Mouse (Mus musculus) heart, embryonic 15.5 days (tissue): ENCODE measurements around the gene Rhoj. TPM values are rescaled to one million over a fixed set of nuclear protein-coding genes. Genes with fewer than 3 reads are reported as not detected.
"Not testable (repeated sequence)": the region's sequence is repeated elsewhere in the genome, so short reads cannot be mapped to it uniquely, and the experiment has no call there.

Experiments used
- ATAC-seq: fragments of 200-750 bp; cut with Nextera tagmentation; replicated peaks from 2 replicates; pipeline ENCODE4 v1.8.0; 2017; ENCODE audit warnings: low read depth, moderate TSS enrichment; ENCODE audit not compliant: insufficient number of reproducible peaks, insufficient read depth, low FRiP score
- H3K27ac ChIP-seq: fragments of 300-500 bp; sonication (generic); 2 replicates; pipeline ENCODE4 v1.5.1; 2015; ENCODE audit warnings: mild to moderate bottlenecking, inconsistent platforms
- H3K27me3 ChIP-seq: fragments of 300-500 bp; sonication (generic); 2 replicates; pipeline ENCODE4 v1.6.1; 2015; ENCODE audit warnings: inconsistent platforms
- H3K36me3 ChIP-seq: fragments of 300-500 bp; sonication (generic); 2 replicates; pipeline ENCODE4 v1.6.1; 2015; ENCODE audit warnings: mild to moderate bottlenecking, inconsistent platforms
- H3K4me1 ChIP-seq: fragments of 300-500 bp; sonication (generic); replicated peaks from 2 replicates; pipeline ENCODE4 v1.6.1; 2015; ENCODE audit warnings: inconsistent platforms
- H3K4me2 ChIP-seq: fragments of 300-500 bp; sonication (generic); 2 replicates; pipeline ENCODE4 v1.6.1; 2015; ENCODE audit warnings: inconsistent platforms, mild to moderate bottlenecking, moderate library complexity
- H3K4me3 ChIP-seq: fragments of 300-500 bp; sonication (generic); 2 replicates; pipeline ENCODE4 v1.5.1; 2015; ENCODE audit warnings: mild to moderate bottlenecking, inconsistent platforms
- H3K9ac ChIP-seq: fragments of 300-500 bp; sonication (generic); 2 replicates; pipeline ENCODE4 v1.6.1; 2015; ENCODE audit warnings: mild to moderate bottlenecking, inconsistent platforms
- H3K9me3 ChIP-seq: fragments of 300-500 bp; sonication (generic); replicated peaks from 2 replicates; pipeline ENCODE4 v1.6.1; 2016; ENCODE audit warnings: inconsistent platforms
- WGBS: fragments of 180-500 bp; shearing (Covaris S2); methylation state at CpG from one replicate; pipeline ENCODE4 v1.1.7; 2015; ENCODE audit warnings: mixed read lengths; 5-methylcytosine and 5-hydroxymethylcytosine counted together
- polyA plus RNA-seq: library from polyadenylated mRNA; unstranded; fragments of >200 nt; fragmentation: Nextera tagmentation; extraction: Ambion mirVana; gene quantifications from 2 replicates; pipeline ENCODE4 v1.2.1, GENCODE M21; 2015

The Rhoj gene
- polyA plus RNA-seq, 1 experiment from 2014 or later, result 50.6 TPM

DNA sequence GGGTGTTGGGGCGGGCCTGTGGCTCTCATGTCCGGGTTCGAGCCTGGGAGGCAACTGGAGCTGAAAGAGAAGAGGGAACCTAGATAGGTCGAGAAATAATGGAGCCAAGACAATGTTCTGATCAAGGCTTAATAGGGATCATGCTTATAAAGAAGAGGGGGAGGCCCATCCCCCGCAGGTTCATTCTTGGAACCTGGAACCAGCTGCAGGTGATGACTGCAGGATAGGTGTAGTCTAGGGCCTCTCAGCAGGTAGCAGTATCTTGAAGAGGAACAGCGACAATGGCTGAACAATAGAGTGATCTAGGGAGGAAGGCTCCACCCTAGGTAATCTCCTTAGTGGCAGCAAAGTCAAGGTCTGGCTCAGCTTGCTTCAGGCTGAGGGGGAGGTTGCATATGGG, 124.3 kb downstream of the Rhoj start:
- H3K4me3 ChIP-seq, H3K4me2 ChIP-seq, H3K27ac ChIP-seq, H3K9me3 ChIP-seq, H3K9ac ChIP-seq, ATAC-seq, H3K4me1 ChIP-seq, H3K36me3 ChIP-seq, H3K27me3 ChIP-seq: not testable (repeated sequence)
- WGBS, result 78% methylated on average over 6 of the region's 6 CpGs

DNA sequence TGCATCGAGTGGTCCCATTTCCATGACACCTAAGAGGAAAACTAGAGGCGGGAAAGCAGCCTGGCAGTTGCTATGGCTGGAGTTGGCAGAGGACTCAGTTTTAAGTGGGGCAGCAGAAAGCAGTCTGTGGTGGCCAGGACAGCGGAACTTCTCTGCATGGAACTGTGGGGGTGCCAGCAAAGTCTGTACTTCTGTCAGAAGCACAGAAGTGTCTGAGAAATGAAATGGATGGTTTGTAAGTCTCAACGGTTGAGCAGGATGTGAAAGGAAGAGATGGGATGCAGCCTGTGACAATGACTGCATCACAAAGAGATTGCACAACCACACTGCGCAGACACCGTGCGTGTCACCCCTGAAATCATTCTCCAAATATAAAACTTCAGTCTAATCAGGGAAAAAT, 138.1 kb downstream of the Rhoj start:
- no peak for ATAC-seq
- Histone ChIP-seq H3K27ac (no peak overlapping the region), H3K9ac (no peak overlapping the region), H3K4me1 (peaks cover 9% of the 10 kb centered on the region), H3K4me3 (no peak overlapping the region), H3K36me3 (no peaks in the 10 kb centered on the region), H3K4me2 (no peak overlapping the region), H3K9me3 (no peaks in the 10 kb centered on the region), H3K27me3 (no peaks in the 10 kb centered on the region)
- 76% methylated on average over 7 of the region's 7 CpGs for WGBS

DNA sequence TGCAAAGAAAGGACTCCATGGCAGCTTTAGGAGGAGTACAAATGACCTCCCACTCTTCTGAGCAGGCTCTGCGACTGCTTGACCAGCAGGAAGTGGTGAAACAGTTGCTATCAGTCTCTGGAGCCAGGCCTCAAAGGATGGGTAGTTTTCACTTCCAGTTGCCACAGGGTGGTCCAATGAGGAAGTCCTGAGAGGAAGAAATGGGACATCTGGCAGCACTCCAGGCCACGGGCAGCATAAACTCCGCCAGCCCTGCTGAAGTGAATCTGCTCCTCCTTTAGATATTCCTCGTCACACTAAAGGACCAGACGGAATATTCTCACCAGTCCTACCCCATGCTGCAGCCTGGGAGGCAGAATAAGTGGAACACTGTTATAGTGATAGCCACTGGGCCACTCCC, 140.8 kb downstream of the Rhoj start:
- H3K27me3 ChIP-seq, result no peaks in the 10 kb centered on the region
- H3K4me2 ChIP-seq, result no peak overlapping the region
- no peak overlapping the region for H3K4me3 ChIP-seq
- peaks cover 6% of the 10 kb centered on the region for H3K4me1 ChIP-seq
- no peak for ATAC-seq
- WGBS, result 59% methylated on average over 5 of the region's 5 CpGs
- no peak overlapping the region for H3K9ac ChIP-seq
- peaks cover 22% of the 10 kb centered on the region for H3K36me3 ChIP-seq
- H3K9me3 ChIP-seq, result no peaks in the 10 kb centered on the region
- no peak overlapping the region for H3K27ac ChIP-seq

DNA sequence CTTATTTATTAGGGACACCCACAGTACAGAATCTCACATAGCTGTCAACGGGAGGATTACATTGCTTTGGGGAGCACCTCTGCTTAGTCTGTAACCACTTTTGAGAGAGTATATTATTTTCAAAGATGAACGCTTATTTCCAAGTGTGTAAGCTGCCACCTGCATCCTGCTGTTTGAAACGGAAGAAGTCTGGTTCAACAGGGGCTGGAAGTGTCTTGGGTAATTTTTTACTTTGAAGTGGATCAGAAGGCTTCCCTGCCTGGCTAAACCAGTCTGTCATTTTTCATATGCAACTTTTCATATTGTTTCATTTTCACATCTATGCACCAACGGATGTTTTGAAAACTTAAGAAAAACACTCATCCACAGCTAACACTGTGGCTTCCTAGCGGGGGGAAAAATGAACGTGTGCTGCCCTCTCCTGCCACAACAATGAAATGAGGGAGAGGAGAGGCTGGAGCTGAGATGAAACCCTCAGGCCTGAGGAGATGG, 141.4 kb downstream of the Rhoj start:
- Histone ChIP-seq H3K4me3 (no peak overlapping the region), H3K27ac (no peak overlapping the region), H3K4me2 (no peak overlapping the region), H3K9ac (no peak overlapping the region), H3K36me3 (peaks cover 23% of the 10 kb centered on the region), H3K4me1 (peaks cover under 1% of the 10 kb centered on the region; the same call in 1 of the 2 replicates), H3K9me3 (no peaks in the 10 kb centered on the region), H3K27me3 (no peaks in the 10 kb centered on the region)
- no peak for ATAC-seq
- WGBS, result 54% methylated on average over 6 of the region's 6 CpGs

DNA sequence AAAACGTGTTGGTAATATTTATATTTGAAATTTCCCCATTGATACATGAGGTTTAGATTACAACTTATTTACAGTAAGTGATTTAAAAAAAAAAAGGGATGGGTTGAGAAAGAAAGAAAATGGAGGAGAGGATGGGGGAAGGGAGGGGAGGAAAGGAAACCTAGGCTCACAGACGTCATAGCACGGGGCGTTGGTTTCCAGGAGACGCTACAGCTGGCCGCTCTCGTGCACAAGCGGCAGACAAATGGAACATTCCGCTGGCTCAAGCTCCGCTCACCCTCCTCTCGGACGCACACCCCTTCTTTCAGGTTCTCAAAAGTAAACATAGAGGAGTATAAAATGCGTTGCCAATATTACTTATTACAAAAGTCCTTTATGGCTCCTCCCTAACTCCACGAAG, 141.9 kb downstream of the Rhoj start:
- Histone ChIP-seq H3K27ac (no peak overlapping the region), H3K4me1 (no peaks in the 10 kb centered on the region), H3K4me3 (no peak overlapping the region), H3K9me3 (no peaks in the 10 kb centered on the region), H3K27me3 (no peaks in the 10 kb centered on the region), H3K36me3 (peaks cover 27% of the 10 kb centered on the region), H3K9ac (no peak overlapping the region), H3K4me2 (no peak overlapping the region)
- 76% methylated on average over 14 of the region's 14 CpGs for WGBS
- ATAC-seq, result no peak

DNA sequence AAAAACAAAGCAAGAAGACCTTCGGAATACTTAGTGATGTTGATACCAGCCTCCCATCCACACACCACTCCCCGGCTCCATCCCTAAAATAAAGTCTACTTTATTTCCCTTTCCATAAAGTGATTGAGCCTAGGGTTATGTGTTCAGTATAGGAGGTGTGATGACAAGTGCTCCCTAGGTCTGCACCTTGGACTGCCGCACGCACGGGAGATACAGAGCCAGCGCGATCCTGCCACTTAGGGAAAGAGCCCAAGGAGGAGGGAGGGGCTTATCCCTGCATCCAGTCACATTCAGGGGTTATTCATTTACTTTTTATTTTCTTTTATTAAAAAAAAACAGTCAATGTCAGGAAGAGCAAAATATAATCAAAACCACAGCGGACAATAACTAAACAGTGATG, 142.5 kb downstream of the Rhoj start:
- peaks cover 27% of the 10 kb centered on the region for H3K36me3 ChIP-seq
- ATAC-seq, result no peak
- 85% methylated on average over 8 of the region's 8 CpGs for WGBS

More for the DNA sequence above, 142.5 kb downstream of the Rhoj start:
- H3K9ac ChIP-seq, result no peak overlapping the region
- no peaks in the 10 kb centered on the region for H3K4me1 ChIP-seq
- H3K4me2 ChIP-seq, result no peak overlapping the region
- no peaks in the 10 kb centered on the region for H3K9me3 ChIP-seq
- H3K4me3 ChIP-seq, result no peak overlapping the region
- H3K27me3 ChIP-seq, result no peaks in the 10 kb centered on the region
- H3K27ac ChIP-seq, result no peak overlapping the region

Other genes with a start within 250 kb of the Rhoj start
- 0.05 TPM in 1 of 2 replicates, not detected in the other for gene Kcnh5, start 131.0 kb upstream of the Rhoj start, polyA plus RNA-seq
- not detected in 2 replicates for gene Gphb5, start 108.5 kb downstream of the Rhoj start, polyA plus RNA-seq